Comparison of ENCODE assay signal across 11 mouse cellular contexts in the genomic region with DNA sequence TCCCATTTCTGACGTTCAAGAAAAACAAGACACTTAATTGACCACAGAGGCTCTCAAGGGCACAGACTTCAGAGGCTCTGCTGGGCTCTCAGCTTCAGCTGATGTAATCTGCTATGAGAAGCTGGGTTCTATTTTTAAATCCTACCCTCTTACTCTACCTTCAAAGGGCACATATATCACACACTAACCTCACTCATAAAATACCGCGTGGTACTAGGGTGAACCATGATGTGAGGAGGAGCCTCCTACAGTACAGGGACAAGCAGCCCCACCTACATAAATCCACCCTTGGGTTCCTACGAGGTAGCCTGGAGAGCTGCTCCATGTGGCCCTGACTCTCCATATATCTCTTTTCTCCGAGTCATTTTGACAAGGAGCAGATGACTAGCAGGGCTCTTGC. TPM values are rescaled to one million over a fixed set of nuclear protein-coding genes. Genes with fewer than 3 reads are reported as not detected.
A peak's percentile ranks its signal among the peaks of the same experiment; 100 is the strongest.
DNase-seq lines count a peak whose midpoint lies in the region; ATAC-seq lines count a peak whose summit lies in the region.
"Had no signal": no experiment of that assay in that cellular context is flagged by ENCODE, and none has a peak within 500 bp of the region (broad histone marks: within the 10 kb centered on the region; RNA-seq: fewer than 3 reads in every experiment).

No protein-coding gene starts in this region.

- WGBS in heart, embryonic 11.5 days (ENCODE audit: insufficient replicate concordance) = 27% methylated on average over 5 of the region's 5 CpGs

- peaks cover 18% of the 10 kb centered on the region for H3K4me1 ChIP-seq in heart, embryonic 11.5 days (ENCODE audit: control insufficient read depth, insufficient read depth, low read length)

- no peaks in the 10 kb centered on the region for H3K27me3 ChIP-seq in heart, embryonic 11.5 days (ENCODE audit: control insufficient read depth, insufficient read depth, low read length)

- no peak for DNase-seq in heart, postnatal 14 days
- DNase-seq in thymus, postnatal 25 days = peak; percentile 5
- DNase-seq in thymus, adult 18-20 months = no peak
- peak; percentile 10 for DNase-seq in heart, postnatal 4 days
- no peak for DNase-seq in testis, postnatal 10 days (ENCODE audit: low spot score)
- no peak for DNase-seq in right cerebral cortex, adult 18-20 months
- DNase-seq in spleen, postnatal 14 days (ENCODE audit: low spot score in 2 of 2) = no peak
- DNase-seq: cerebellum, adult 8-10 months had no signal

- peak overlapping the region; percentile 31 for H3K4me2 ChIP-seq in heart, embryonic 11.5 days

- H3K36me3 ChIP-seq in heart, embryonic 11.5 days (ENCODE audit: control insufficient read depth, insufficient read depth, low read length) = 0 out of 2 replicates have a peak, but pooled peaks cover 2% of the 10 kb centered on the region
- H3K36me3 ChIP-seq: midbrain, embryonic 10.5 days had no signal

- peak overlapping the region; percentile 89 for H3K27ac ChIP-seq in heart, embryonic 11.5 days (ENCODE audit: low read depth, low read length)
- H3K27ac ChIP-seq: midbrain, embryonic 10.5 days had no signal

- ATAC-seq in heart, embryonic 11.5 days (replicated peaks; ENCODE audit: insufficient number of reproducible peaks, low FRiP score, low TSS enrichment) = peak; percentile 75
- ATAC-seq: activated CD4-positive, CD25-positive, alpha-beta regulatory T cell, adult 4 months had no signal

- no peak overlapping the region for H3K4me3 ChIP-seq in heart, embryonic 11.5 days (ENCODE audit: low read depth, low read length)
- H3K4me3 ChIP-seq: midbrain, embryonic 10.5 days had no signal

- H3K9me3 ChIP-seq in heart, embryonic 11.5 days (replicated peaks; ENCODE audit: control insufficient read depth, low read length) = no peaks in the 10 kb centered on the region

- H3K9ac ChIP-seq in heart, embryonic 11.5 days (ENCODE audit: low read depth, low read length) = no peak overlapping the region

- intact Hi-C loops in heart, postnatal 14 days (cut with DNase I) = loop anchor here (10.0 kb wide), 1 partner anchor 668 kb away; no protein-coding TSS in a partner anchor

RNA-seq across cellular contexts. Expression of gene Ica1, which starts 45.8 kb away (rescaled TPM):
- polyA plus RNA-seq in heart, embryonic 11.5 days (2014; fragmentation: Nextera tagmentation; extraction: Ambion mirVana) = 36.9 and 37.1 TPM in 2 replicates
- 1 to 10 TPM; 6.3 to 9.1 TPM for total RNA-seq in heart, postnatal 14 days (2021)
- 10 to 100 TPM; 15.2 to 15.4 TPM for total RNA-seq in heart, postnatal 4 days (2021)

Comparison
In these comparisons a context has a peak if more than half of its experiments do, and no peak if none do; other contexts are left out.
1. DNase-seq: peak in thymus, postnatal 25 days (single experiment) and heart, postnatal 4 days (single experiment); none in heart, postnatal 14 days (0 of 2), thymus, adult 18-20 months (0 of 2), testis, postnatal 10 days (single experiment), right cerebral cortex, adult 18-20 months (single experiment) and spleen, postnatal 14 days (0 of 2).